Mouse (Mus musculus) liver, embryonic 14.5 days (tissue): Measurements from ENCODE around the gene Pknox2. TPM values are rescaled to one million over a fixed set of nuclear protein-coding genes. Genes with fewer than 3 reads are reported as not detected.

ENCODE experiments used
- ATAC-seq: fragments of 200-750 bp; cut with Nextera tagmentation; 2 replicates; pipeline ENCODE4 v1.8.0; 2017; ENCODE audit warnings: moderate number of reproducible peaks, mild to moderate bottlenecking, moderate library complexity; ENCODE audit not compliant: insufficient read depth
- DNase-seq, 3 experiments: peaks; one replicate each; pipeline ENCODE4 v3.0.0-alpha.2; 2012 to 2013; ENCODE audit warnings: low read depth in 3 of 3, low spot score in 3 of 3
- H3K27ac ChIP-seq: fragments of 300-500 bp; sonication (generic); 2 replicates; pipeline ENCODE4 v1.5.1; 2014; ENCODE audit warnings: moderate library complexity, mild to moderate bottlenecking, control low read depth, inconsistent platforms
- H3K27me3 ChIP-seq: fragments of 300-500 bp; sonication (generic); 2 replicates; pipeline ENCODE4 v1.6.1; 2014; ENCODE audit warnings: mild to moderate bottlenecking, low read length, moderate library complexity; ENCODE audit not compliant: control insufficient read depth, insufficient read depth
- H3K36me3 ChIP-seq: fragments of 300-500 bp; sonication (generic); replicated peaks from 2 replicates; pipeline ENCODE4 v1.6.1; 2014; ENCODE audit warnings: low read depth; ENCODE audit not compliant: control insufficient read depth, insufficient read depth
- H3K4me1 ChIP-seq, 2 experiments: fragments of 200-500 bp in 1 of 2; fragments of 300-500 bp in 1 of 2; sonication (generic) in 1 of 2; replicated peaks; 2 replicates each; pipeline ENCODE4 v1.6.1; 2012 to 2014; ENCODE audit warnings: antibody characterized with exemption in 1 of 2, inconsistent platforms in 1 of 2, low read length in 1 of 2; ENCODE audit not compliant: control insufficient read depth in 2 of 2, insufficient read depth in 2 of 2
- H3K4me2 ChIP-seq: fragments of 300-500 bp; sonication (generic); 2 replicates; pipeline ENCODE4 v1.6.1; 2014; ENCODE audit warnings: low read depth, mild to moderate bottlenecking, control low read depth, moderate library complexity
- H3K4me3 ChIP-seq, 2 experiments: fragments of 200-500 bp in 1 of 2; fragments of 300-500 bp in 1 of 2; sonication (generic) in 1 of 2; 2 replicates each; pipeline ENCODE4 v1.5.1; 2012 to 2014; ENCODE audit warnings: low read depth in 2 of 2, low read length in 2 of 2, mild to moderate bottlenecking in 2 of 2, control low read depth in 1 of 2, inconsistent platforms in 1 of 2, moderate library complexity in 1 of 2; ENCODE audit not compliant: insufficient read depth in 1 of 2
- H3K9ac ChIP-seq: fragments of 300-500 bp; sonication (generic); replicated peaks from 2 replicates; pipeline ENCODE4 v1.6.1; 2014; ENCODE audit warnings: mild to moderate bottlenecking, control low read depth, moderate library complexity
- H3K9me3 ChIP-seq: fragments of 300-500 bp; sonication (generic); 2 replicates; pipeline ENCODE4 v1.6.1; 2016; ENCODE audit warnings: low read length, mixed read lengths; ENCODE audit not compliant: control insufficient read depth
- CTCF ChIP-seq: IDR thresholded peaks from 2 replicates; pipeline ENCODE4 v1.5.1; 2016; ENCODE audit warnings: antibody characterized with exemption, low read depth, control low read depth
- EP300 ChIP-seq: IDR thresholded peaks from 2 replicates; pipeline ENCODE4 v1.6.1; 2016; ENCODE audit warnings: antibody characterized with exemption, low read depth
- WGBS: fragments of 180-500 bp; shearing (Covaris S2); extraction: QIAGEN DNeasy Blood & Tissue Kit; methylation state at CpG from one replicate; pipeline ENCODE4 v1.1.7; 2014; ENCODE audit not compliant: insufficient replicate concordance; 5-methylcytosine and 5-hydroxymethylcytosine counted together
- polyA plus RNA-seq, 2 experiments: library from polyadenylated mRNA; depleted of rRNA in 1 of 2; stranded (reverse) in 1 of 2; unstranded in 1 of 2; fragments of >200 nt; fragmentation: Nextera tagmentation in 1 of 2; extraction: Ambion mirVana in 1 of 2; gene quantifications; 2 replicates each; pipeline versions ENCODE4 v1.2.1 to v1.2.3; 2012 to 2014

Gene Pknox2
- polyA plus RNA-seq, 2 experiments = 0.08 to 0.18 TPM

- Histone ChIP-seq H3K9me3 (no peaks in the 10 kb centered on the region), H3K4me2 (no peak overlapping the region), H3K9ac (no peak overlapping the region), H3K27me3 (no peaks in the 10 kb centered on the region), H3K4me1 (no peaks in the 10 kb centered on the region), H3K4me3 (no peak overlapping the region), H3K36me3 (no peaks in the 10 kb centered on the region), H3K27ac (no peak overlapping the region)
- DNase-seq = no peak
- ATAC-seq = no peak
- 70% methylated on average over 6 of the region's 6 CpGs for WGBS
- no peak for TF ChIP-seq EP300
- TF ChIP-seq CTCF = no peak
These were observed 24.2 kb downstream of the Pknox2 start for GRCm38 (mm10) chr9:37122971-37123370.

GRCm38 (mm10) chr9:37122381-37122780 lies 24.8 kb downstream of the Pknox2 start:
- H3K27ac ChIP-seq = no peak overlapping the region
- no peak for ATAC-seq
- TF ChIP-seq CTCF (no peak), EP300 (no peak)
- no peaks in the 10 kb centered on the region for H3K27me3 ChIP-seq
- no peak for DNase-seq
- no peak overlapping the region for H3K4me3 ChIP-seq
- no peak overlapping the region for H3K9ac ChIP-seq
- H3K9me3 ChIP-seq = no peaks in the 10 kb centered on the region
- H3K4me1 ChIP-seq = no peaks in the 10 kb centered on the region
- no peaks in the 10 kb centered on the region for H3K36me3 ChIP-seq
- no peak overlapping the region for H3K4me2 ChIP-seq
- 40% methylated on average over 1 of the region's 1 CpGs for WGBS

GRCm38 (mm10) chr9:37121761-37122331 lies 25.4 kb downstream of the Pknox2 start:
- DNase-seq = no peak
- no peaks in the 10 kb centered on the region for H3K9me3 ChIP-seq
- H3K9ac ChIP-seq = no peak overlapping the region
- no peak overlapping the region for H3K27ac ChIP-seq
- no peak overlapping the region for H3K4me3 ChIP-seq
- H3K27me3 ChIP-seq = no peaks in the 10 kb centered on the region
- WGBS = 47% methylated on average over 4 of the region's 4 CpGs
- TF ChIP-seq CTCF (no peak), EP300 (no peak)
- no peak overlapping the region for H3K4me2 ChIP-seq
- no peak for ATAC-seq
- no peaks in the 10 kb centered on the region for H3K4me1 ChIP-seq
- H3K36me3 ChIP-seq = no peaks in the 10 kb centered on the region

DNA sequence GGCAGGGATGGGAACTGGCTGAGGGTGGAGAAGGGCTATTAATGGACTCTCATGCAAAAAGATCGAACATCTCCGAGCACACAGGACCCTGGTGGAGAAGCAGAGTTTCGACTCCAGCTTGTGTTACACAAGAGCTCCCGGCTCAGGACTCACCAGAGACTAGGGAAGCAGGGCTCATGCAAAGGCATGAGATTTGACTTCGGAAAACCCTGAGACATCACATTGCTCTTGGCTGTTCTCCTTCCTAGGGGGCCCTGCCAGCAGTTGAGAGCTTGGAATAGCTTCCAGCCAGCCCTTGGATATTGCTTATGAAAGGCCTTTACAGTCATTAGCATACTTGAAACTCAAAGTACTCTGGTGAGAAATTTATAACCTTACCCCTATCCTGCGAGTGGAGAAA lies 26.4 kb downstream of the Pknox2 start:
- no peak overlapping the region for H3K4me2 ChIP-seq
- 66% methylated on average over 6 of the region's 6 CpGs for WGBS
- no peaks in the 10 kb centered on the region for H3K27me3 ChIP-seq
- H3K4me3 ChIP-seq = no peak overlapping the region
- H3K27ac ChIP-seq = no peak overlapping the region
- no peak for ATAC-seq
- H3K9me3 ChIP-seq = no peaks in the 10 kb centered on the region
- H3K36me3 ChIP-seq = no peaks in the 10 kb centered on the region
- TF ChIP-seq EP300 (no peak), CTCF (no peak)
- no peaks in the 10 kb centered on the region for H3K4me1 ChIP-seq
- no peak overlapping the region for H3K9ac ChIP-seq
- DNase-seq = no peak

DNA sequence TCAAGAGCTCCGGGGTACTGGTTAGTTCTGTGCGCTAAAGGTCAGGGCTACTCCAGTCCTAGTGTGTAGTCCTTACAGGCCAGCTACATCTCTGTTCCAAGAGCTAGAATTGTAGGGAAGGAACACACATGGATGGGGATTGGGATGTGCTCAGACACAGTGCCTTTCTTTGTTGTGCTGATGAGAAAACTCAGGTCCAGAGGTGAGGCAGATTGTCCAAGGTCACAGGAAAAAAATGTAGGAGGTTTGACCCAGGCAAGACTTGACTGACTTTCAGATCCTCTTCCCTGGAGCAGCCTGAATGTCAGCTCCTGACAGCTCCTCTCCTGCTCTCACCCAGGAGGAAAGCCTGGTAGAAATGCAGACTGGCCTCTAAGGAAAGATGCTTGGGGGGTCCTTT lies 29.7 kb downstream of the Pknox2 start:
- Histone ChIP-seq H3K4me3 (no peak overlapping the region), H3K27ac (no peak overlapping the region), H3K4me2 (no peak overlapping the region), H3K36me3 (no peaks in the 10 kb centered on the region), H3K27me3 (no peaks in the 10 kb centered on the region), H3K9ac (no peak overlapping the region), H3K9me3 (no peaks in the 10 kb centered on the region), H3K4me1 (no peaks in the 10 kb centered on the region)
- no peak for DNase-seq
- no peak for ATAC-seq
- 81% methylated on average over 2 of the region's 2 CpGs for WGBS
- TF ChIP-seq CTCF (no peak), EP300 (no peak)
